Mouse (Mus musculus) limb, embryonic 10.5 days (tissue): Measurements from ENCODE around the gene Cd34. TPM values are rescaled to one million over a fixed set of nuclear protein-coding genes. Genes with fewer than 3 reads are reported as not detected.

Source experiments
- DNase-seq: peaks from one replicate; pipeline ENCODE4 v3.0.0-alpha.2; 2017; ENCODE audit warnings: low spot score
- H3K27ac ChIP-seq: fragments of 300-500 bp; sonication (generic); 2 replicates; pipeline ENCODE4 v1.5.1; 2016; ENCODE audit warnings: mild to moderate bottlenecking
- H3K27me3 ChIP-seq: fragments of 300-500 bp; sonication (generic); 2 replicates; pipeline ENCODE4 v1.6.1; 2016; ENCODE audit warnings: low read depth, mild to moderate bottlenecking; ENCODE audit not compliant: poor library complexity, severe bottlenecking
- H3K36me3 ChIP-seq: fragments of 300-500 bp; sonication (generic); 2 replicates; pipeline ENCODE4 v1.6.1; 2016; ENCODE audit warnings: mild to moderate bottlenecking, moderate library complexity
- H3K4me1 ChIP-seq: fragments of 300-500 bp; sonication (generic); 2 replicates; pipeline ENCODE4 v1.6.1; 2016
- H3K4me3 ChIP-seq: fragments of 300-500 bp; sonication (generic); 2 replicates; pipeline ENCODE4 v1.5.1; 2016; ENCODE audit warnings: mild to moderate bottlenecking, moderate library complexity
- H3K9me3 ChIP-seq: fragments of 300-500 bp; sonication (generic); replicated peaks from 2 replicates; pipeline ENCODE4 v1.6.1; 2016; ENCODE audit warnings: mild to moderate bottlenecking
- WGBS: fragments of 180-500 bp; shearing (Covaris S2); methylation state at CpG from one replicate; pipeline ENCODE4 v1.1.7; 2016; 5-methylcytosine and 5-hydroxymethylcytosine counted together
- polyA plus RNA-seq: library from polyadenylated mRNA; unstranded; fragments of >200 nt; fragmentation: Nextera tagmentation; extraction: Ambion mirVana; gene quantifications from 2 replicates; pipeline ENCODE4 v1.2.1, GENCODE M21; 2016

The Cd34 gene
- polyA plus RNA-seq, 1 experiment from 2014 or later, result 52.3 TPM

DNA sequence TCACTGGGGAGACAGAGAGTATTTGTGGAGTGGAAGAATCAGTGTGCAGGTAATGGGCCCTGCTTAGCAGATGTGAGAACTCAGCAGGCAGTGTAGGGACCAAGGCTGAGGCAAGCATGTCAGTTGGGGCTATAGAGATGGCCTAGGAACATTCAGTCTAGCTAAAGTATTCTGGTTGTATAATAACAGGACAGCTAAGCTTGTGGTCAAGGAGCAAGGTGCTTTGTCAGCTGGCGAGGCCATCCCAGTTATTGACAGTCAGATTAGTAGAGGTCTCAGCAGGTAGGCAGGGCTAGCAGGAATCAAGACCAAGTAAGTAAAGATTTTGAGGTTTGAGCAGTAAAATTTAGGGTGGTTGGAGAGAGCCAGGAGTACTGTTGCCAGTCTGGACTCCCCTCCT, 59.8 kb downstream of the Cd34 start:
- Histone ChIP-seq H3K27ac (no peak overlapping the region), H3K27me3 (no peaks in the 10 kb centered on the region), H3K36me3 (no peaks in the 10 kb centered on the region), H3K9me3 (no peaks in the 10 kb centered on the region), H3K4me3 (no peak overlapping the region), H3K4me1 (no peaks in the 10 kb centered on the region)
- no peak for DNase-seq
- WGBS, result 88% methylated on average over 1 of the region's 1 CpGs

DNA sequence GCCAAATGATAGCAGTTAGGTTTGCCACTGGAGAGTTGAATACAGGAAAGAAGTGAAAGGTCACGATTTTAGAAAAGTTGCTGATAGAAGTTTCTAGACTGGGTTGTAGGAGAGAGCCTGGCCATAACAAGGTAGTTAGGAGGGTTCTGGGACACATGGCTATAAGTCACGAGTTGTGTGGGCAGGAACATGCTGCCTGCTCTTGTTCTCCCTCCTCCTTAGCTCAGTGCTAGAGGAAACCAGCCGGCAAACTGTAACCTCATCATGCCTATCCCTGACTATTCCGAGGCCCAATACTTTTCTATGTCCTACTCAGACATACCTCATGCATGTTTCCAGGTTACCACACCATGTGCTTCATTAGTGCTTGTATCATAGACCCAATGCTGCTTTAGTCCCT, 64.7 kb downstream of the Cd34 start:
- H3K27ac ChIP-seq, result no peak overlapping the region
- WGBS, result 85% methylated on average over 4 of the region's 4 CpGs
- no peak for DNase-seq
- H3K27me3 ChIP-seq, result no peaks in the 10 kb centered on the region
- no peaks in the 10 kb centered on the region for H3K36me3 ChIP-seq
- no peaks in the 10 kb centered on the region for H3K9me3 ChIP-seq
- H3K4me3 ChIP-seq, result no peak overlapping the region
- H3K4me1 ChIP-seq, result no peaks in the 10 kb centered on the region

DNA sequence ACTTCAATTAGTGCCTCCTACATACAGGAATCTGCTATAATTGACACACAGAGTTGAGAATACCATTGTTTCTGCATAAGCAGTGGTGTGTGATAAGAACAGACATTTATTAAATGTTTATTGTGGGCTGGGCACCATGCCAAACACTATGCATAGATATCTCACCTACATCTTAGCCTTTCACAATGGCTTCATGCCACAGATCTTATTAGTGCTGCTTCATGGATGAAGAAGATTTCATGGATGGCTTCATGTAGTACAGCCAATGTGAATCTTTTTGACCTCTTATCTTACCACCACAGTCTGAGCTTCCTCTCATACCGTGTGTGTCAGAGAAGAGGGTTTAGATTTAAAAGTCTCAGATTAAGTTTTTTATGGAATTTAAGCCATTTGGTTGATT, 65.6 kb downstream of the Cd34 start:
- Histone ChIP-seq H3K27me3 (no peaks in the 10 kb centered on the region), H3K27ac (no peak overlapping the region), H3K36me3 (no peaks in the 10 kb centered on the region), H3K4me3 (no peak overlapping the region), H3K4me1 (no peaks in the 10 kb centered on the region), H3K9me3 (no peaks in the 10 kb centered on the region)
- 89% methylated on average over 1 of the region's 1 CpGs for WGBS
- DNase-seq, result no peak

DNA sequence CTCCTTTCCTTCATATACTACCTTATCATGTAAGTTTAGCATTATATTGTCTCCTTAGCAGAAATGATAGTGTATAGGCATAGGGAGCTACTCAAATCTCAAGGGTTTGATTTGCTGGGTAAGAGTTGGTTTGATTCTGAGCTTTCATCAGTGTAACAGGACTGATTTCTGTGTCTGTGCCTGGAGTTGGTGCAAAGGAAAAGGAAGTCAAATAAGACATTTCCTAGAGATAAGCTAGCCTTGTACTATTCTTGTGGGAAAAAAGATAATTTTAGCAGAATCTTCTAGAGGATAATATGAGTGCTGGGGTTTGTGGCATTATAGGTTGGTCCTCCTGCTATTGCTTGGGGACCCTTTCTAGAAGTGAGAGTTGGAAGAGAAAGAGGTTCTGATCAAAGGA, 67.6 kb downstream of the Cd34 start:
- Histone ChIP-seq H3K36me3 (no peaks in the 10 kb centered on the region), H3K4me1 (no peaks in the 10 kb centered on the region), H3K27ac (no peak overlapping the region), H3K9me3 (no peaks in the 10 kb centered on the region), H3K27me3 (no peaks in the 10 kb centered on the region), H3K4me3 (no peak overlapping the region)
- DNase-seq, result no peak

Other genes starting within 250 kb of the Cd34 start
- 0.30 and 0.36 TPM in 2 replicates for gene Cd46, start 153.4 kb downstream of the Cd34 start, polyA plus RNA-seq
- gene Cr1l, start 192.8 kb downstream of the Cd34 start, polyA plus RNA-seq, result 40.2 and 44.5 TPM in 2 replicates
- gene Cr2, start 237.9 kb downstream of the Cd34 start, polyA plus RNA-seq, result 0.59 and 0.78 TPM in 2 replicates